25 mouse cellular contexts compared by ENCODE assay signal in genomic region chr15:12571168-12571567, GRCm38 (mm10).
DNase-seq lines count a peak whose midpoint lies in the region; ATAC-seq and TF ChIP-seq lines count a peak whose summit lies in the region.
"Had no signal": no experiment of that assay in that cellular context is flagged by ENCODE, and none has a peak within 500 bp of the region (broad histone marks: within the 10 kb centered on the region; RNA-seq: fewer than 3 reads in every experiment).

No protein-coding gene starts in this region.

- H3K36me3 ChIP-seq in kidney, embryonic 15.5 days: no peaks in the 10 kb centered on the region
- H3K36me3 ChIP-seq in kidney, postnatal 0 days (ENCODE audit: insufficient read depth, low read length): no peaks in the 10 kb centered on the region
- H3K36me3 ChIP-seq: embryonic facial prominence, embryonic 10.5 days; embryonic facial prominence, embryonic 12.5 days; G1E had no signal

- ATAC-seq in kidney, embryonic 15.5 days (replicated peaks; ENCODE audit: low FRiP score): peak; percentile 94
- ATAC-seq in kidney, postnatal 0 days (replicated peaks; ENCODE audit: low FRiP score, low read depth): peak; percentile 92
- ATAC-seq: activated CD4-positive, CD25-positive, alpha-beta regulatory T cell, adult 4 months; CD4-positive, CD25-positive, alpha-beta regulatory T cell, adult 4 months; forebrain, embryonic 13.5 days; Patski had no signal

- no peak overlapping the region for H3K27ac ChIP-seq in kidney, embryonic 15.5 days
- H3K27ac ChIP-seq in kidney, postnatal 0 days: no peak overlapping the region
- H3K27ac ChIP-seq: embryonic facial prominence, embryonic 10.5 days; embryonic facial prominence, embryonic 12.5 days; forebrain, embryonic 13.5 days had no signal

- H3K4me3 ChIP-seq in kidney, embryonic 15.5 days (replicated peaks): no peak overlapping the region
- no peak overlapping the region for H3K4me3 ChIP-seq in kidney, postnatal 0 days (replicated peaks; ENCODE audit: low read depth, low read length)
- H3K4me3 ChIP-seq: embryonic facial prominence, embryonic 10.5 days; embryonic facial prominence, embryonic 12.5 days; forebrain, embryonic 13.5 days had no signal

- peak; percentile 75 for DNase-seq in heart, adult 11 months
- DNase-seq in heart, postnatal 36 days: no peak
- no peak for DNase-seq in kidney, postnatal 10 days
- peak; percentile 86 for DNase-seq in kidney, postnatal 0 days (ENCODE audit: low spot score)
- no peak for DNase-seq in kidney, adult 11 months
- peak; percentile 14 for DNase-seq in lung, postnatal 25 days (ENCODE audit: low spot score)
- no peak for DNase-seq in lung, adult 18-20 months
- DNase-seq: adrenal gland, adult 8-10 months; adrenal gland, postnatal 14 days; adrenal gland, postnatal 36 days; B cell, adult 2 months; cerebellum, adult 11-12 months; cerebellum, adult 2 months; cerebellum, adult 9-10 months; cerebellum, postnatal 10 days; cerebellum, postnatal 25 days had no signal

- H3K4me2 ChIP-seq in kidney, embryonic 15.5 days: no peak overlapping the region
- H3K4me2 ChIP-seq in kidney, postnatal 0 days (ENCODE audit: low read length): no peak overlapping the region
- H3K4me2 ChIP-seq: embryonic facial prominence, embryonic 12.5 days; forebrain, embryonic 13.5 days had no signal

- no peaks in the 10 kb centered on the region for H3K27me3 ChIP-seq in kidney, embryonic 15.5 days
- H3K27me3 ChIP-seq in kidney, postnatal 0 days (ENCODE audit: insufficient read depth, low read length): no peaks in the 10 kb centered on the region
- H3K27me3 ChIP-seq: CH12.LX; embryonic facial prominence, embryonic 12.5 days; forebrain, embryonic 13.5 days had no signal

- H3K9ac ChIP-seq in kidney, embryonic 15.5 days: no peak overlapping the region
- H3K9ac ChIP-seq in kidney, postnatal 0 days (ENCODE audit: low read depth, low read length): no peak overlapping the region
- H3K9ac ChIP-seq: embryonic facial prominence, embryonic 12.5 days; forebrain, embryonic 13.5 days had no signal

- no peaks in the 10 kb centered on the region for H3K9me3 ChIP-seq in kidney, embryonic 15.5 days (replicated peaks)
- no peaks in the 10 kb centered on the region for H3K9me3 ChIP-seq in kidney, postnatal 0 days (replicated peaks; ENCODE audit: low read length)
- H3K9me3 ChIP-seq: embryonic facial prominence, embryonic 10.5 days; embryonic facial prominence, embryonic 12.5 days; forebrain, embryonic 13.5 days; G1E had no signal

- peaks cover 19% of the 10 kb centered on the region for H3K4me1 ChIP-seq in kidney, embryonic 15.5 days
- no peaks in the 10 kb centered on the region for H3K4me1 ChIP-seq in kidney, postnatal 0 days (replicated peaks; ENCODE audit: insufficient read depth, low read length)
- H3K4me1 ChIP-seq: embryonic facial prominence, embryonic 12.5 days; forebrain, embryonic 13.5 days had no signal

- WGBS in kidney, embryonic 15.5 days: 26% methylated on average over 4 of the region's 4 CpGs
- 31% methylated on average over 4 of the region's 4 CpGs for WGBS in kidney, postnatal 0 days

- no peak for TF ChIP-seq CTCF in kidney, postnatal 0 days (IDR thresholded peaks at IDR 0.05; ENCODE audit: low read depth)

- intact Hi-C loops in heart, postnatal 36 days (cut with DNase I): loop anchor here (10.0 kb wide), 1 partner anchor 376 kb away; no protein-coding TSS in a partner anchor

Comparison
In these comparisons a context has a peak if more than half of its experiments do, and no peak if none do; other contexts are left out.
1. DNase-seq: peak in heart, adult 11 months (single experiment), kidney, postnatal 0 days (single experiment) and lung, postnatal 25 days (single experiment); none in heart, postnatal 36 days (0 of 2), kidney, postnatal 10 days (single experiment), kidney, adult 11 months (single experiment) and lung, adult 18-20 months (0 of 2).